Mouse (Mus musculus) MEL (cell line): ENCODE results near the gene Zfp553. TPM values are rescaled to one million over a fixed set of nuclear protein-coding genes. Genes with fewer than 3 reads are reported as not detected.
A peak's percentile ranks its signal among the peaks of the same experiment; 100 is the strongest.

Experiments used
- DNase-seq: peaks from one replicate; pipeline ENCODE4 v3.0.0; 2011; ENCODE audit warnings: low read depth, low spot score
- H3K27ac ChIP-seq: 2 replicates; pipeline ENCODE4 v1.5.1; 2012; ENCODE audit warnings: low read depth, mild to moderate bottlenecking, control low read depth, low read length, moderate library complexity; ENCODE audit not compliant: control insufficient read depth
- H3K27me3 ChIP-seq, 2 experiments: fragments of 150-350 bp in 1 of 2; sonication (generic) in 1 of 2; 2 replicates each; pipeline ENCODE4 v1.6.1; 2012; ENCODE audit warnings: low read length in 2 of 2, mild to moderate bottlenecking in 2 of 2, improper control_type of control experiment in 1 of 2, moderate library complexity in 1 of 2; ENCODE audit not compliant: insufficient read depth in 2 of 2, control insufficient read depth in 1 of 2
- H3K36me3 ChIP-seq, 2 experiments: 2 replicates each; pipeline ENCODE4 v1.6.1; 2012 to 2014; ENCODE audit warnings: low read length in 2 of 2, improper control_type of control experiment in 1 of 2, inconsistent platforms in 1 of 2, mild to moderate bottlenecking in 1 of 2; ENCODE audit not compliant: insufficient read depth in 2 of 2, control insufficient read depth in 1 of 2
- H3K4me1 ChIP-seq, 2 experiments: fragments of 150-350 bp in 1 of 2; sonication (generic) in 1 of 2; 2 replicates each; pipeline ENCODE4 v1.6.1; 2012; ENCODE audit warnings: low read length in 2 of 2, improper control_type of control experiment in 1 of 2, mild to moderate bottlenecking in 1 of 2; ENCODE audit not compliant: insufficient read depth in 2 of 2, control insufficient read depth in 1 of 2
- H3K4me3 ChIP-seq, 2 experiments: fragments of 150-350 bp in 1 of 2; sonication (generic) in 1 of 2; 2 replicates each; pipeline ENCODE4 v1.5.1; 2012; ENCODE audit warnings: low read depth in 2 of 2, low read length in 2 of 2, mild to moderate bottlenecking in 2 of 2, moderate library complexity in 2 of 2, control low read depth in 1 of 2, improper control_type of control experiment in 1 of 2; ENCODE audit not compliant: control insufficient read depth in 1 of 2, insufficient read depth in 1 of 2
- H3K79me2 ChIP-seq: 2 replicates; pipeline ENCODE4 v1.6.1; 2012; ENCODE audit warnings: mild to moderate bottlenecking, low read length, moderate library complexity; ENCODE audit not compliant: control insufficient read depth, poor library complexity, insufficient read depth
- H3K9ac ChIP-seq: 2 replicates; pipeline ENCODE4 v1.6.1; 2012; ENCODE audit warnings: low read depth, mild to moderate bottlenecking, control low read depth, low read length, moderate library complexity; ENCODE audit not compliant: control insufficient read depth, poor library complexity, severe bottlenecking
- H3K9me3 ChIP-seq: fragments of 150-350 bp; sonication (generic); replicated peaks from 2 replicates; pipeline ENCODE4 v1.6.1; 2012; ENCODE audit warnings: mild to moderate bottlenecking, low read length, improper control_type of control experiment, moderate library complexity; ENCODE audit not compliant: insufficient read depth
- BHLHE40 ChIP-seq: IDR thresholded peaks from 2 replicates; pipeline ENCODE4 v1.6.1; 2012; ENCODE audit warnings: low read depth, mild to moderate bottlenecking, inconsistent platforms, low read length, improper control_type of control experiment, borderline replicate concordance
- CHD2 ChIP-seq: IDR thresholded peaks from 2 replicates; pipeline ENCODE4 v1.6.1; 2011; ENCODE audit warnings: low read length, improper control_type of control experiment
- CTCF ChIP-seq, 3 experiments: IDR thresholded peaks in 2 of 3; conservative IDR thresholded peaks in 1 of 3; 2 replicates each; pipeline ENCODE4 v1.5.1; 2011 to 2012; ENCODE audit warnings: low read length in 3 of 3, low read depth in 2 of 3, mild to moderate bottlenecking in 2 of 3, improper control_type of control experiment in 1 of 3, inconsistent platforms in 1 of 3, mixed read lengths in 1 of 3, moderate library complexity in 1 of 3; ENCODE audit not compliant: control insufficient read depth in 1 of 3, insufficient read depth in 1 of 3, poor library complexity in 1 of 3, severe bottlenecking in 1 of 3
- E2F4 ChIP-seq: IDR thresholded peaks from 2 replicates; pipeline ENCODE4 v1.6.1; 2011; ENCODE audit warnings: low read depth, low read length, improper control_type of control experiment, borderline replicate concordance
- ELF1 ChIP-seq: IDR thresholded peaks from 2 replicates; pipeline ENCODE4 v1.6.1; 2014; ENCODE audit warnings: low read depth, mild to moderate bottlenecking, inconsistent platforms, low read length, improper control_type of control experiment, moderate library complexity
- EP300 ChIP-seq, 2 experiments: IDR thresholded peaks; 2 replicates each; pipeline ENCODE4 v1.6.1; 2011; ENCODE audit warnings: improper control_type of control experiment in 2 of 2, low read length in 2 of 2, low read depth in 1 of 2, mild to moderate bottlenecking in 1 of 2
- ETS1 ChIP-seq: IDR thresholded peaks from 2 replicates; pipeline ENCODE4 v1.6.1; 2012; ENCODE audit warnings: low read depth, mild to moderate bottlenecking, inconsistent platforms, low read length, improper control_type of control experiment, moderate library complexity
- GABPA ChIP-seq: IDR thresholded peaks from 2 replicates; pipeline ENCODE4 v1.6.1; 2012; ENCODE audit warnings: low read depth, mild to moderate bottlenecking, inconsistent platforms, low read length, improper control_type of control experiment, moderate library complexity
- GATA1 ChIP-seq: IDR thresholded peaks from 2 replicates; pipeline ENCODE4 v1.6.1; 2011; ENCODE audit warnings: low read depth, low read length, improper control_type of control experiment
- HCFC1 ChIP-seq: IDR thresholded peaks from 2 replicates; pipeline ENCODE4 v1.6.1; 2012; ENCODE audit warnings: low read depth, mild to moderate bottlenecking, inconsistent platforms, low read length, improper control_type of control experiment, moderate library complexity
- JUND ChIP-seq: IDR thresholded peaks from 2 replicates; pipeline ENCODE4 v1.6.1; 2011; ENCODE audit warnings: low read depth, mild to moderate bottlenecking, improper control_type of control experiment, low read length
- MAFK ChIP-seq: IDR thresholded peaks from 2 replicates; pipeline ENCODE4 v1.6.1; 2011; ENCODE audit warnings: low read depth, mild to moderate bottlenecking, low read length, improper control_type of control experiment, borderline replicate concordance
- MAX ChIP-seq: IDR thresholded peaks from 2 replicates; pipeline ENCODE4 v1.6.1; 2011; ENCODE audit warnings: low read length, improper control_type of control experiment
- MAZ ChIP-seq: IDR thresholded peaks from 2 replicates; pipeline ENCODE4 v1.6.1; 2012; ENCODE audit warnings: low read depth, mild to moderate bottlenecking, inconsistent platforms, low read length, improper control_type of control experiment
- MEF2A ChIP-seq: IDR thresholded peaks from 2 replicates; pipeline ENCODE4 v1.6.1; 2014; ENCODE audit warnings: low read depth, mild to moderate bottlenecking, inconsistent platforms, low read length, improper control_type of control experiment; ENCODE audit not compliant: poor library complexity, insufficient replicate concordance, severe bottlenecking; ENCODE audit errors: extremely low read depth
- MXI1 ChIP-seq: IDR thresholded peaks from 2 replicates; pipeline ENCODE4 v1.6.1; 2011; ENCODE audit warnings: mild to moderate bottlenecking, low read depth, low read length, improper control_type of control experiment
- MYB ChIP-seq: IDR thresholded peaks from 2 replicates; pipeline ENCODE4 v1.6.1; 2011; ENCODE audit warnings: mild to moderate bottlenecking, low read depth, low read length, improper control_type of control experiment
- MYC ChIP-seq: IDR thresholded peaks from 2 replicates; pipeline ENCODE4 v1.6.1; 2011; ENCODE audit warnings: low read depth, mild to moderate bottlenecking, low read length, improper control_type of control experiment, moderate library complexity
- NELFE ChIP-seq: IDR thresholded peaks from 2 replicates; pipeline ENCODE4 v1.6.1; 2011; ENCODE audit warnings: low read depth, low read length, improper control_type of control experiment
- NRF1 ChIP-seq: IDR thresholded peaks from 2 replicates; pipeline ENCODE4 v1.6.1; 2014; ENCODE audit warnings: low read depth, mild to moderate bottlenecking, inconsistent platforms, low read length, improper control_type of control experiment, moderate library complexity; ENCODE audit not compliant: poor library complexity, insufficient read depth, severe bottlenecking
- POLR2A ChIP-seq, 2 experiments: IDR thresholded peaks; 2 replicates each; pipeline ENCODE4 v1.6.1; 2011 to 2012; ENCODE audit warnings: low read length in 2 of 2, mild to moderate bottlenecking in 2 of 2, control low read depth in 1 of 2, improper control_type of control experiment in 1 of 2, low read depth in 1 of 2, moderate library complexity in 1 of 2; ENCODE audit not compliant: control insufficient read depth in 1 of 2, insufficient read depth in 1 of 2, poor library complexity in 1 of 2
- POLR2AphosphoS2 ChIP-seq: IDR thresholded peaks from 2 replicates; pipeline ENCODE4 v1.6.1; 2011; ENCODE audit warnings: low read length, improper control_type of control experiment
- POLR2AphosphoS5 ChIP-seq: IDR thresholded peaks from 2 replicates; pipeline ENCODE4 v1.6.1; 2012; ENCODE audit warnings: low read depth, borderline replicate concordance, mild to moderate bottlenecking, inconsistent platforms, low read length, moderate library complexity, mixed read lengths
- RAD21 ChIP-seq: IDR thresholded peaks from 2 replicates; pipeline ENCODE4 v1.6.1; 2011; ENCODE audit warnings: mild to moderate bottlenecking, low read depth, low read length, improper control_type of control experiment
- RCOR1 ChIP-seq: IDR thresholded peaks from 2 replicates; pipeline ENCODE4 v1.6.1; 2012; ENCODE audit warnings: low read depth, mild to moderate bottlenecking, inconsistent platforms, low read length, improper control_type of control experiment
- SIN3A ChIP-seq: IDR thresholded peaks from 2 replicates; pipeline ENCODE4 v1.6.1; 2012; ENCODE audit warnings: low read length, improper control_type of control experiment, inconsistent platforms
- SMC3 ChIP-seq: IDR thresholded peaks from 2 replicates; pipeline ENCODE4 v1.6.1; 2011; ENCODE audit warnings: low read depth, low read length, improper control_type of control experiment
- TAL1 ChIP-seq: IDR thresholded peaks from 2 replicates; pipeline ENCODE4 v1.6.1; 2012; ENCODE audit warnings: mild to moderate bottlenecking, inconsistent platforms, low read length, moderate library complexity, mixed read lengths
- TBP ChIP-seq: IDR thresholded peaks from 2 replicates; pipeline ENCODE4 v1.8.0; 2011; ENCODE audit warnings: low read depth, low read length, improper control_type of control experiment
- TCF12 ChIP-seq: IDR thresholded peaks from 2 replicates; pipeline ENCODE4 v1.6.1; 2014; ENCODE audit warnings: low read depth, mild to moderate bottlenecking, inconsistent platforms, low read length, improper control_type of control experiment, moderate library complexity
- UBTF ChIP-seq: IDR thresholded peaks from 2 replicates; pipeline ENCODE4 v1.6.1; 2012; ENCODE audit warnings: low read depth, mild to moderate bottlenecking, inconsistent platforms, low read length, improper control_type of control experiment, moderate library complexity, borderline replicate concordance; ENCODE audit not compliant: insufficient read depth
- USF2 ChIP-seq, 2 experiments: IDR thresholded peaks; 2 replicates each; pipeline ENCODE4 v1.6.1; 2011 to 2012; ENCODE audit warnings: improper control_type of control experiment in 2 of 2, low read length in 2 of 2, borderline replicate concordance in 1 of 2, inconsistent platforms in 1 of 2, low read depth in 1 of 2, mild to moderate bottlenecking in 1 of 2; ENCODE audit not compliant: insufficient read depth in 1 of 2
- ZC3H11A ChIP-seq: IDR thresholded peaks from 2 replicates; pipeline ENCODE4 v1.6.1; 2012; ENCODE audit warnings: low read depth, mild to moderate bottlenecking, inconsistent platforms, low read length, improper control_type of control experiment
- ZKSCAN1 ChIP-seq: IDR thresholded peaks from 2 replicates; pipeline ENCODE4 v1.6.1; 2012; ENCODE audit warnings: low read depth, mild to moderate bottlenecking, inconsistent platforms, low read length, improper control_type of control experiment, moderate library complexity
- ZMIZ1 ChIP-seq: IDR thresholded peaks from 2 replicates; pipeline ENCODE4 v1.6.1; 2012; ENCODE audit warnings: low read depth, mild to moderate bottlenecking, inconsistent platforms, low read length, improper control_type of control experiment, moderate library complexity
- ZNF384 ChIP-seq: IDR thresholded peaks from 2 replicates; pipeline ENCODE4 v1.6.1; 2012; ENCODE audit warnings: low read depth, mild to moderate bottlenecking, inconsistent platforms, low read length, improper control_type of control experiment
- polyA plus RNA-seq, 2 experiments: library from polyadenylated mRNA; stranded (reverse) in 1 of 2; unstranded in 1 of 2; fragments of >175 nt in 1 of 2; fragments of >200 nt in 1 of 2; gene quantifications; 2 replicates each; pipeline versions ENCODE4 v1.2.1 to v1.2.4; 2012; ENCODE audit warnings: low replicate concordance in 2 of 2, low read depth in 1 of 2; ENCODE audit not compliant: insufficient read length in 2 of 2, insufficient read depth in 1 of 2, missing spikeins in 1 of 2
- total RNA-seq: library from RNA; depleted of rRNA; stranded (reverse); fragments of 300-350 nt; gene quantifications from 2 replicates; pipeline ENCODE4 v1.2.3, GENCODE M21; 2012

The Zfp553 gene
- total and polyA plus RNA-seq, 3 experiments, result 14.6 to 19.0 TPM; not detected in 1

DNA sequence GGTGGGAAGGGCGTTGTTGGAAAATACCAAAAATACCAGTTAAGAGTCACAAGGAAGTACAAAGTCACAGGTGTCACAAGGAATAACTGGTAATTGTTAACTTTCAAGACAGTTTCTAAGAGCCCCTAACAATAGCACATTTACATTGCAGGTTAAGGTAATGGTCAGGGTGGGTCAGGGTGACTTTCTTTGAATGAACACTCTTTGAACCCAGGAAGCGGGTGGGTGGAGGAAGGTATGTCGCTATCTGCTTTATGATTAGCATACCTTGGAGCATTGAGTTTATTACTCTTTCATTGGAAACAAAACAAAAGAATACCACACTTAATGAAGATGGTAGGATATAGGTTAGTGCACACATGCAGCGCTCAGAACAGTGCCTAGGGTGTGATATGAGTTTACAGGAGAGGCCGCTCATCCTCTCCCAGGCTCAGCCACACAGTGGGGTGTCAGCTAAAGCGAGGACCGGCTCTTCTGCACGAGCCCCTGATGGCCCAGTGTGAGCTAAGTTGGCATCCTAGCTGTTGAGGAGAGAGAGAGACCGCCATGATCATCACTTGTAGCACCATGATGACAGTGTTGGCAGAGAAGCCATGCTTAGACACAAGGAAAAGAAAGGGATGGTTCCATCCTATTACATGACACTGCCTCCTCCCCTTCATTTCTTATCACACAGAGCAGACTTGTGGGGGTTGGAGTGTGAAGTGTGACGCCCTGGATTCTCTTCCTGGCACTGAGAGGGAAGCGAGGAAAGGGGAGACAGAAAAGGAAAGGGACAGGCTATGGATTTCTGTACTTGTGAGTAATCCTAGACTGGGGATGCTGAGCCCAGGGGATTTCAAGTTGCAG lies 7.5 kb upstream of the Zfp553 start:
- Histone ChIP-seq H3K4me3 (no peak overlapping the region), H3K4me1 (peaks cover 9 to 20% of the 10 kb centered on the region in 2 experiments), H3K9me3 (no peaks in the 10 kb centered on the region), H3K27me3 (no peaks in the 10 kb centered on the region), H3K79me2 (no peaks in the 10 kb centered on the region), H3K27ac (peak overlapping the region; percentile 67), H3K36me3 (peaks cover 0 to 10% of the 10 kb centered on the region in 2 experiments; a peak in 2 of 4 replicates), H3K9ac (peak overlapping the region; percentile 45)
- DNase-seq, result peak; percentile 72
- peak; percentile 77 for TF ChIP-seq GATA1
- peak; percentile 93 for TF ChIP-seq TAL1
- no peak for TF ChIP-seq UBTF
- no peak for TF ChIP-seq CHD2
- no peak for TF ChIP-seq E2F4
- no peak for TF ChIP-seq MEF2A
- no peak for TF ChIP-seq MAZ
- TF ChIP-seq TBP, result no peak
- TF ChIP-seq ELF1, result no peak
- TF ChIP-seq ZMIZ1, result no peak
- TF ChIP-seq POLR2AphosphoS2, result no peak
- no peak for TF ChIP-seq NRF1
- TF ChIP-seq POLR2A (IDR thresholded peaks at IDR 0.05; ENCODE audit: control insufficient read depth in 1 of 2, insufficient read depth in 1 of 2, low read depth in 1 of 2, low read length in 2 of 2, poor library complexity in 1 of 2), result no peak
- TF ChIP-seq CTCF (IDR thresholded peaks at IDR 0.05 in 2 of 3, conservative IDR thresholded peaks at IDR 0.05 in 1 of 3; ENCODE audit: control insufficient read depth in 1 of 3, insufficient read depth in 1 of 3, low read depth in 2 of 3, low read length in 3 of 3, poor library complexity in 1 of 3, severe bottlenecking in 1 of 3), result no peak
- peak; percentile 38; the same call in 1 of the 2 replicates for TF ChIP-seq RCOR1
- TF ChIP-seq MYC, result no peak
- no peak for TF ChIP-seq RAD21
- TF ChIP-seq USF2 (IDR thresholded peaks at IDR 0.05; ENCODE audit: borderline replicate concordance in 1 of 2, insufficient read depth in 1 of 2, low read depth in 1 of 2, low read length in 2 of 2), result no peak
- peak; percentile 18; the same call in 1 of the 2 replicates for TF ChIP-seq HCFC1
- peak; percentile 87 for TF ChIP-seq TCF12
- peak; percentile 57 for TF ChIP-seq ETS1
- peak; percentile 67 for TF ChIP-seq MAX
- TF ChIP-seq MXI1, result peak; percentile 61
- no peak for TF ChIP-seq ZKSCAN1
- TF ChIP-seq MAFK, result no peak
- no peak for TF ChIP-seq GABPA
- peak; percentile 23; the same call in 1 of the 2 replicates for TF ChIP-seq SIN3A
- no peak for TF ChIP-seq JUND
- TF ChIP-seq BHLHE40, result peak; percentile 67; the same call in 1 of the 2 replicates
- TF ChIP-seq SMC3, result no peak
- TF ChIP-seq ZNF384, result no peak
- no peak for TF ChIP-seq NELFE
- TF ChIP-seq MYB, result no peak
- TF ChIP-seq ZC3H11A, result no peak
- TF ChIP-seq EP300 (IDR thresholded peaks at IDR 0.05; ENCODE audit: low read depth in 1 of 2, low read length in 2 of 2), result peak; percentile 74 to 84
- no peak for TF ChIP-seq POLR2AphosphoS5
